Mouse (Mus musculus): ENCODE data around the gene Tmem41a. TPM values are rescaled to one million over a fixed set of nuclear protein-coding genes. Genes with fewer than 3 reads are reported as not detected.

Gene Tmem41a
- polyA plus RNA-seq, 1 experiment from 2014 or later, result 29.4 TPM

Other genes with a start within 250 kb of the Tmem41a start
- gene Ehhadh, start 159.7 kb downstream of the Tmem41a start, polyA plus RNA-seq (2015; fragmentation: Nextera tagmentation; extraction: Ambion mirVana), result 0.83 and 1.1 TPM in 2 replicates
- 5.6 and 5.7 TPM in 2 replicates for gene Map3k13, start 153.2 kb downstream of the Tmem41a start, polyA plus RNA-seq (2015; fragmentation: Nextera tagmentation; extraction: Ambion mirVana)
- 0.43 and 1.1 TPM in 2 replicates for gene Liph, start 48.1 kb upstream of the Tmem41a start, polyA plus RNA-seq (2015; fragmentation: Nextera tagmentation; extraction: Ambion mirVana)
- 50.6 and 51.2 TPM in 2 replicates for gene Senp2, start 61.9 kb upstream of the Tmem41a start, polyA plus RNA-seq (2015; fragmentation: Nextera tagmentation; extraction: Ambion mirVana)
- gene Igf2bp2, start 215.7 kb upstream of the Tmem41a start, polyA plus RNA-seq (2015; fragmentation: Nextera tagmentation; extraction: Ambion mirVana), result 22.7 and 23.2 TPM in 2 replicates